Mouse (Mus musculus) retina, adult 2 months (tissue): ENCODE measurements around the gene G6pc2.

Source experiments
- DNase-seq: peaks from one replicate; pipeline ENCODE4 v3.0.0-alpha.2; 2012; ENCODE audit warnings: low read depth, low spot score

The G6pc2 gene

DNA sequence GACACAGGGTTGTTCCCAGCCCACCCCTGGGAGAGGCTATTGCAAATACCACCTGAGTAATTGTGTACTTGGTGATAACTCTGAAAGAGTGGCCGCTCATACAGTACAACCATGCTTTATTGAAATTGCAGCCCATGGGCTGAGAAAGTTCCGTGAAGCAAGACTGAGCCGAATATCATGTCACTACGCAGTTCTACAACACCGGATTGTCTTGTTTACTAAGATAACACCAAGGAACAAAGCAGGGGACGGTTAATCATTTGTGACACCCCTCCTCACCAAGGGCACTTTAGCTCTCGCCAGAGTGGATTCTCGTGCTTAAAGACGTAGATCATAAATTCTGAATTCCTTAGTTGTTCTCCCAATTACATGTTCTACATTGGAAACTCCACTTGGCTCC, 28.4 kb downstream of the G6pc2 start:
- no peak for DNase-seq

DNA sequence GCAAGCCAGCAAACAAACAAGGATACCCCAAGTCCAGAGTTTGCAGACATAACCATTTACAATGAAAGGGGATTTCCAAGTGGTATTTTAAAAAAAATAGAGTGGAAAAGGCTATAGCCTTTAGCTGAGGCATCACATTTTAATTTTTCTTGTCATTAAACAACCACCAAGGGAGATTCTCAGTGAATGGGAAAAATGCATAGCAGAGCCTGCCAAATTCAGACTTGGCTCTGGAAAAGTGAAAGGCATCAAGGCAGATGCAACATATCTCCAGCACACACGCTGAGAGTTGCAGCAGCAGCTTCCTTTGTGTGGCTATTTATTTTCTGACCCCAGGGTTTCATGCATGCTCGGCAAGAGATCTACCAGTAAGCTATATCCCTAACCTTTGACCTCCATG, 34.1 kb downstream of the G6pc2 start:
- DNase-seq: no peak

DNA sequence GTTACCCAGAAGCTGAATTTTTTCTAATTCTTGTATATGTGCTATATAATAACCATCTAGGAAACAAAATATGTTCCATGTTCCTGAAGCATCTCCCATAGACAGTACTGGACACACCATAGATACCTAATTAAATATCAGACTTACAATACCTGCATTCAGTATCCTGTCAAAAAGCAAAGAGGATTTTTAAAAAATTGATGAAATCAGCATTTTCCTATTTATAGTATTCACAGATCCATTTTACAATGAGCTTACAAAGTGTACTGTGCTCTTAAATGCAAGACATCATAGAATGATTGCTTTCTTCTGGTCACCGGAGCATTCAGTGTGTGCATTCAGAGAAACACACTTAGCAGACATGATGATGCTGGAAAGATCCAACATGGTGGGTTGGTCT, 36.2 kb downstream of the G6pc2 start:
- no peak for DNase-seq

DNA sequence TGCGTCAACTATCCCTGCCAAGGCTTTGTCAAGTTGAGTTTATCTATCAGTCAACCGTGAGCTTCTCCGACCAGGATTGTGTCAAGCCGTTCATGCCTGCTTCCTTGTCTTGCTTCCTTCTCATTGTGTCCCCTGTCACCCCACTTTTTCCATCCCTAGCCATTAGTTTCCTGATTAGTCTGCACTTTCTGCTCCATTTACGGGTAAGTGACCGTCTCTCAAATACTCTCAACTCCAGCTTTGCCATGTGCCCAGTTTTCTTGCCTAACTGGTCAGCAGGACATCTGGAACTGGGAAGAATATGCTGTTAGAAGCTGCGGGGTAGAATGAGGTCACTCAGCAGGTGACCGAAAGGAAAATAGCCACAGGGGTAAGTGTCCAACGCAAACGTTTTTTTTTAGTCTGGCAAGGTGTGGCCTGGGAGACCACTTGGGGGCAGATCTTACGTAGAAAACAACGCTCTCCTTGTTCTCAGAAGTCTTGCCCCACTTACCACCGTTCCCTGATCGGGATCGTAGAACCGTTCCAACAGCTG, 37.4 kb downstream of the G6pc2 start:
- DNase-seq: no peak

DNA sequence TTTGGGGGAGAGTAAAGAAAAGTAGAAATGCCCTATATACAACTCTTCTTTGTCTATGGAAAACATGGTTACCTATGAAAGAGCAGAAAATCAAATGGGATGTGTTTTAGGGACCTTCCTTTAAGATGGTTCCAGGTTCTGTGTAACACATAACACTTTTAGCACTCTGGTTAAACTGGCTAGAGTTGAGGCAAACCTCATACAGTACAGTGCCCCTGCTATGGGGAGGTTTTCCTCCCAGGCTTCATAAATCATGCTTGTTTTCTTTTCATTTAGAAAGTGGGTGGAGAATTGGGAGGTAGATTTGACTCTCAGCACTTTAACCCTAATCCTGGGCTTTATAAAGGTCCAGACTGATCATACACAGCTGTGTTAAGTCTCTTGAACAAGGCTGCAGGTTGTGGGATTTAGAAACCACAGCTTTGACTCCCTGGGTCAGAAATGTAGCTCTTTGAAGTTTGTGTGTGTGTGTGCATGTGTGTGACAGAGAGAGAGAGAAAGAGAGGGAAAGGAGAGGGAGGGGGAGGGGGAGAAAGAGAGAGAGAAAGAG, 53.3 kb downstream of the G6pc2 start:
- no peak for DNase-seq

DNA sequence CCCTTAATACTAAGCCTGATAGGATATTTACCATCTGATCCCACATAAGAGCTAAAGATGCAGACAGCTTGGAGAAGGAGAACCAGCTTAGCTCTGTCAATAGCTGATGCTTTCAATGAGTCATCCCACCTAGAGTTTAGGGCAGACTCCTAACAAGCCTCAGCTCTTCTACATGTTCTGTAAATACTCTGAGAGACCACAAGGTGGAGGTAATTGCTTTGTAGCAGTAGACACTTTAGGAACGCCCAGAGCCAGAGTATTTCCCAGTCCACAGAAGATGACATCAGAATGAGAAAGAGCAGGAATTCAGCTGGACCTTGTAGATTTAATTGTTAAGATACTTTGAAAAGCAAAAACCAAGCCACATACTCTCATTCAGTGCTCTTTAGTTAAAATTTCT, 65.0 kb downstream of the G6pc2 start:
- DNase-seq: no peak
